Mouse (Mus musculus): Measurements from ENCODE around the gene Col1a2. TPM values are rescaled to one million over a fixed set of nuclear protein-coding genes. Genes with fewer than 3 reads are reported as not detected.

Col1a2 gene
- polyA plus RNA-seq, 1 experiment from 2014 or later = 239 TPM

DNA sequence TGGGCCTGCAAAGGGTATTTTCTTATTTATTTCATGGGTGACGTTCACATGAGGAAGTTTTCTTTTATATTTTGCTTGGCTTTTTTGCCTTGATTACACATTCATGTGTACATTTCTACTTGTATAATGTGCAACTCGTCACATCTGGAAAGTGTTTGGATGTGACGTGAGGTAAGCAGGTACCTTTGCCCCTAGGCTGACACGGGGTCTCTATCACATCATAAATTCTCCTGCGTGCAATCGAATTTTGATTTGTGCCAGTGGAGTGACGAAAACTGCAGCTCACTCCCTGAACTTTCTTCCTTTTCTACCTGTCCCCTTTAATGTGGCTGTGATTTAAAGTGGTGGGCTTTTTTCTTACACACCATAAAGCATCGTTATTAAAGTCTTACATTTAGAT lies 52.5 kb downstream of the Col1a2 start:
- ATAC-seq (ENCODE audit: low FRiP score) = no peak

DNA sequence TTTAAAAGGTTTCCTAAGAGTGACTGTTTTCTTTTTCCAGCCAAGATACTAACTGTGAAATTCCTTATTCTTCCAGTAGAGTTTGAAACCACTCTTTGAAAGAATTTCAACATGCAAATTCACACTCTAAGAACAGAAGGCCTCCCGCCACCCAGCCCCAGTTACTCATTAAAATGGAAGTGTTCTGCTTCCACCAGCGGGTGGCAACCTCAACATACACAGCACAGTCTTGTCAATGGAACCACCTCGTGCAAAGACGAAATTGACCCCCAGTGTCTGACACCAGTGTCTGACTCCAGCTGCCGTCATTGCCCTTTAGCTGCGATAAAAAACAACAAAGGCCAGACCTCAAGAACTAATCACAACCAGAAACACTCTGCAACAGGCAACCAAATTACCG lies 53.1 kb downstream of the Col1a2 start:
- no peak for ATAC-seq (ENCODE audit: low FRiP score)
- H3K4me2 ChIP-seq = no peak overlapping the region
- WGBS = 6% methylated on average over 7 of the region's 7 CpGs
- no peaks in the 10 kb centered on the region for H3K36me3 ChIP-seq
- no peak overlapping the region for H3K9ac ChIP-seq (replicated peaks)
- H3K27me3 ChIP-seq (replicated peaks) = no peaks in the 10 kb centered on the region
- no peak overlapping the region for H3K27ac ChIP-seq (replicated peaks)
- H3K4me3 ChIP-seq (replicated peaks) = no peak overlapping the region
- no peaks in the 10 kb centered on the region for H3K9me3 ChIP-seq (replicated peaks)
- peaks cover 4% of the 10 kb centered on the region; the same call in 1 of the 2 replicates for H3K4me1 ChIP-seq

More for the DNA sequence above, 52.5 kb downstream of the Col1a2 start:
- Histone ChIP-seq H3K4me2 (no peak overlapping the region), H3K27me3 (replicated peaks) (no peaks in the 10 kb centered on the region), H3K4me3 (replicated peaks) (no peak overlapping the region), H3K4me1 (peaks cover 4% of the 10 kb centered on the region; the same call in 1 of the 2 replicates), H3K36me3 (no peaks in the 10 kb centered on the region), H3K9ac (replicated peaks) (no peak overlapping the region), H3K9me3 (replicated peaks) (no peaks in the 10 kb centered on the region), H3K27ac (replicated peaks) (no peak overlapping the region)
- WGBS = 63% methylated on average over 8 of the region's 8 CpGs

DNA sequence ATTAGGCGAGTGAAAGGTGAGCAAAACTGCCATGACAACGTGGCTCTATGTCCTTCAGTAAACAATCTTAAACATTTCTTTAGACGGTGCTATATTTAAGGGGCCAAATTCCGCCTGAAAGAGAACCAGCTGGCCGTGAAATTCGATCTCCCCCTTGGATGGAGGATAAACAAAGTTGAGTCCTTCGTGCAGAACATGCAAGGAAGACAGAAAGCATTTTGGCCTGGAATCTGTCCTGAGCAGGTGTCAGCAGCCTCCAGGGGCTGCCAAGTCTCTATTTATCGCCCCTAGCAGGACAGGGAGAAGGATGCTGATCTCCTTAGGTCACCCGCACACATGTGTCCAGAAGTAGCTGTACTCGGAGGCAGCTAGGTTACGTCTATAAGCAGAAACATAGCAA lies 56.5 kb downstream of the Col1a2 start:
- H3K27ac ChIP-seq (replicated peaks) = no peak overlapping the region
- no peak overlapping the region for H3K4me3 ChIP-seq (replicated peaks)
- H3K27me3 ChIP-seq (replicated peaks) = no peaks in the 10 kb centered on the region
- H3K4me1 ChIP-seq = no peaks in the 10 kb centered on the region
- 35% methylated on average over 11 of the region's 11 CpGs for WGBS
- ATAC-seq (ENCODE audit: low FRiP score) = no peak
- no peaks in the 10 kb centered on the region for H3K9me3 ChIP-seq (replicated peaks)
- no peak overlapping the region for H3K4me2 ChIP-seq
- H3K9ac ChIP-seq (replicated peaks) = no peak overlapping the region
- no peaks in the 10 kb centered on the region for H3K36me3 ChIP-seq

DNA sequence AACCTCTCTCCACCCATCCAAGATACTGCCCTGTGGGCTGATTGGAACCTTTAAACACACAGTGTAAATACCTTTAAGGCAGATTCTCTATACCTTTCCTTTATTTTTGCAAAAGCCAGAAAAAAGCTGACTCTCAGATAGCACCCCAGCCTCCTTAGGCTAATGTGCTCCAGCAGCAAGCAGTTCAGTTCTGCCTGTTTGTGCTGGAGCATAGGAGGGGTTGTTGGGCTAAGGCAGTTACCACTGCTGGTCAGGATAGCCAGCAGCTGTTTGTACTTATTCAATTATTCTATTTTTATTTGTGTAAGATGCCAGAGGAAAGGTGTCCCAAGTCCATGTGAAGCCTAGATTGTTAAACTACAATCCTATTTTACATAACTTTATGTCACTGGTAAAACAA lies 57.0 kb downstream of the Col1a2 start:
- H3K4me2 ChIP-seq = no peak overlapping the region
- H3K4me3 ChIP-seq (replicated peaks) = no peak overlapping the region
- no peak overlapping the region for H3K9ac ChIP-seq (replicated peaks)
- H3K9me3 ChIP-seq (replicated peaks) = no peaks in the 10 kb centered on the region
- no peak for ATAC-seq (ENCODE audit: low FRiP score)
- H3K27me3 ChIP-seq (replicated peaks) = no peaks in the 10 kb centered on the region
- H3K4me1 ChIP-seq = no peaks in the 10 kb centered on the region
- H3K27ac ChIP-seq (replicated peaks) = no peak overlapping the region
- H3K36me3 ChIP-seq = no peaks in the 10 kb centered on the region

DNA sequence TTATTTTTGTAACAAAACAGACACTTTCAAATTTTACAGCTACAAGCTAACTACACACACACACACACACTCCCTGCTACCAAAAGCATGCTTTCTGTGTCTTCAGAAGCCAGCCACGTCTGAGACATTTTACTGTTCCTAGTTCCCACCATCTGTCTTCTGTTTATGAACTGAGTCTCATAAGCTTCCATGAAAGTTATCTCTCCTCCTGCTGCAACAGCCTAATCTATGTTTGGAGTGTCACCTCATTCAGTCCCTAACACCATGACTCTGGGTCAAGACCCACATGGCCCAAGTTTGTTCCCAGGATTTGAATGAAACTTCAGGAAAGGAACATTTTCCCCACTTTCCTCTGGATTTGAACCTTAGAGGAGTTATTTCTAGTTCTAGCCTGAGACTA lies 57.8 kb downstream of the Col1a2 start:
- 48% methylated on average over 1 of the region's 1 CpGs for WGBS

DNA sequence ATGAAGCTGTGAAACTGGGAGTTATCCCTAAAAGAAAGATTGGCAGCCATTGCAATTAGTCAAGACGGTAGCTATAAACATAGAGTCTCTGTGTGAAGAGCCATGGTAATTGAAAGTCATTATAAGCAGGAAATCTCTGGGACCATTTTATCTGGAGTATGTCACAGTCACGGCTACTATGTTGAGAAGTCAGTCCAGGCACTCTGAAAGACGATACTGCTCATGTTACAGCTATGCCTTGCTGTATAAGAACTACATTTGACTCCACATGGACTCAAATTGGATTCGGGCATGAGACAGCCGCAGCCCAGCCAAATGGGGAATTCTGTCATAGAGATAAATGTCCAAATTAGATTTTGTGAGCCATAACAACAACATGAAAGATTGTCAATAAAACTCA lies 58.9 kb downstream of the Col1a2 start:
- no peaks in the 10 kb centered on the region for H3K4me1 ChIP-seq

More for the DNA sequence above, 57.8 kb downstream of the Col1a2 start:
- Histone ChIP-seq H3K9me3 (replicated peaks) (no peaks in the 10 kb centered on the region), H3K4me3 (replicated peaks) (no peak overlapping the region), H3K4me2 (no peak overlapping the region), H3K27ac (replicated peaks) (no peak overlapping the region), H3K9ac (replicated peaks) (no peak overlapping the region), H3K4me1 (no peaks in the 10 kb centered on the region), H3K36me3 (no peaks in the 10 kb centered on the region), H3K27me3 (replicated peaks) (no peaks in the 10 kb centered on the region)
- ATAC-seq (ENCODE audit: low FRiP score) = no peak

DNA sequence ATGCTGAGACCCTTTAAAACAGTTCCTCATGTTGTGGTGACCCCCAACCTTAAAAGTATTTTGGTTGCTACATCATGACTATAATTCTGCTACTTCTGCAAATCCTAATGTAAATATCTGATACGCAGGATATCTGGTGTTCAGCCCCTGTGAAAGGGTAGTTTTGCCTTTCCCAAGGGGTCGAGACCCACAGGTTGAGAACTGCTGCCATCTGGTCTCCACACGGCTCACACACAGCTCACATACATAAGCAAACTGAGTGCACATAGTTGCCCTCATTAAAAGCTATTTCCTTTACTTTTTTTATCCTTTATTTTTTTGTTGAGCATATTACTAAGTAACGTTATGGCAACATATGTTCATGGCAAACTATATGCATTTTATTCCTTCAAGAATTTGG lies 65.8 kb downstream of the Col1a2 start:
- H3K4me2 ChIP-seq = no peak overlapping the region
- H3K9me3 ChIP-seq (replicated peaks) = no peaks in the 10 kb centered on the region
- WGBS = 76% methylated on average over 4 of the region's 4 CpGs
- ATAC-seq (ENCODE audit: low FRiP score) = no peak
- no peaks in the 10 kb centered on the region for H3K36me3 ChIP-seq
- no peak overlapping the region for H3K9ac ChIP-seq (replicated peaks)
- no peaks in the 10 kb centered on the region for H3K4me1 ChIP-seq
- H3K27ac ChIP-seq (replicated peaks) = no peak overlapping the region
- H3K27me3 ChIP-seq (replicated peaks) = no peaks in the 10 kb centered on the region
- no peak overlapping the region for H3K4me3 ChIP-seq (replicated peaks)

More for the DNA sequence above, 58.9 kb downstream of the Col1a2 start:
- Histone ChIP-seq H3K4me2 (no peak overlapping the region), H3K9me3 (replicated peaks) (no peaks in the 10 kb centered on the region), H3K36me3 (no peaks in the 10 kb centered on the region), H3K9ac (replicated peaks) (no peak overlapping the region), H3K27ac (replicated peaks) (no peak overlapping the region), H3K4me3 (replicated peaks) (no peak overlapping the region), H3K27me3 (replicated peaks) (no peaks in the 10 kb centered on the region)
- 81% methylated on average over 5 of the region's 5 CpGs for whole genome bisulfite sequencing
- no peak for ATAC-seq (ENCODE audit: low FRiP score)

DNA sequence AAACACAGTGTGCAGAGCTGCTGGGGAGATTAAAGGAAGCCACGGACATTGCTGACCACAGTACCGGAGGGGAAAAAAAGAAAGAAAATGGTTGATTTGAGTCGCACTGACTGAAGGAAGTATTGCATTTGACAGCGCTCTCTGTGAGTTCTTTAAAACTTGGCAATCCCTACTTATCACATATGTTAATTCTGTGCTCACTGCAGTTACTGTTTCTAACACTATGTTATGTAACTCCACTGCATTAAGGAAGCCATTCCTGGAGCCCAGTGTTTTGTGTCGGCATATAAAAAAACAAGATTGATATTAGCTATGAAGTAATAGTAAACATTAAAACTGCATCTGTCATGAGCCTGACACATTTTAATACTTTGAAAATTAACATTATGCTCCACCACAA lies 73.1 kb downstream of the Col1a2 start:
- H3K4me3 ChIP-seq (replicated peaks) = no peak overlapping the region
- H3K36me3 ChIP-seq = no peaks in the 10 kb centered on the region
- H3K4me1 ChIP-seq = no peaks in the 10 kb centered on the region
- H3K27me3 ChIP-seq (replicated peaks) = no peaks in the 10 kb centered on the region
- H3K27ac ChIP-seq (replicated peaks) = no peak overlapping the region
- H3K4me2 ChIP-seq = no peak overlapping the region
- H3K9me3 ChIP-seq (replicated peaks) = no peaks in the 10 kb centered on the region
- no peak overlapping the region for H3K9ac ChIP-seq (replicated peaks)
- no peak for ATAC-seq (ENCODE audit: low FRiP score)
- WGBS = 64% methylated on average over 5 of the region's 5 CpGs

DNA sequence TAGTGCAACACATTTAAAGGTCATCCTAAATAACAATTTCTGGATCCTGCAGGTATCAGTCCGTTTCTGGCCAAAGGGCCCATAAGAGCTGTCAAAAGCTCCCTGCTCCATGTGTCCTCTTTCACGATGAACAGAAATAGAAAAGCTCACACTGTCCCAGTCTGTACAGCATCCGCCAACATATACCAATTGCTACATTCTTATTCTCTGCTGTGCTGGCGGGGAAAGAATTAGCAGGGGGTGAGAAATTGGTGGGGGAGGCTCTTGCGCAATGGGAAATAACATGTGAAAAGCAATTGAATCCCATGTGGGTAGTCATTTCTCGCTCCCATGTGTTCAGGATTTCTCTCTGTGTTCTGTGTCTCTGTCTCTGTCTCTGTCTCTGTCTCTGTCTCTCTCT lies 73.7 kb downstream of the Col1a2 start:
- Histone ChIP-seq H3K27ac (replicated peaks) (no peak overlapping the region), H3K4me3 (replicated peaks) (no peak overlapping the region), H3K36me3 (no peaks in the 10 kb centered on the region), H3K4me2 (no peak overlapping the region), H3K4me1 (no peaks in the 10 kb centered on the region), H3K27me3 (replicated peaks) (no peaks in the 10 kb centered on the region), H3K9ac (replicated peaks) (no peak overlapping the region), H3K9me3 (replicated peaks) (no peaks in the 10 kb centered on the region)
- no peak for ATAC-seq (ENCODE audit: low FRiP score)
- 77% methylated on average over 6 of the region's 6 CpGs for WGBS

DNA sequence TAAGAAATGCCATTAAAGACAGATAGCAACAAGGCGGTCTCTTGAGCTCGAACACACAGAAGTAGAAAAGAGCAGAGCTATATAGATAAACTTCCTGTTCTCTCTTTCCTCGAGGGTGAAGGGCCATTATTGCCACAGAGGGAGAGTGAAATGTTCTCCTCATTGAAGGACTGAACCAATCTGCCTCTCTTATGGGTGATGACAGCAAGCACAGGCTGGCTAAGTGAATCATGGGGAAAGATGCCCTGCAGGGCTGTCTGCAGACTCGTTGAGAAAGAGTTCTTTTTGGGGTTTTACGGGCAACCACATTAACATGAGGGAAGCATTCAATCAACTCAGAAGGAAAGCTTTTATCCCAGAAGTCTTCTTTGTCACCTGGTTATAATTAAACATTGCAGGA lies 75.0 kb downstream of the Col1a2 start:
- Histone ChIP-seq H3K4me1 (no peaks in the 10 kb centered on the region), H3K9me3 (replicated peaks) (no peaks in the 10 kb centered on the region), H3K36me3 (no peaks in the 10 kb centered on the region), H3K27me3 (replicated peaks) (no peaks in the 10 kb centered on the region), H3K4me3 (replicated peaks) (no peak overlapping the region), H3K9ac (replicated peaks) (no peak overlapping the region), H3K27ac (replicated peaks) (no peak overlapping the region), H3K4me2 (no peak overlapping the region)
- 52% methylated on average over 5 of the region's 5 CpGs for WGBS
- ATAC-seq (ENCODE audit: low FRiP score) = no peak

DNA sequence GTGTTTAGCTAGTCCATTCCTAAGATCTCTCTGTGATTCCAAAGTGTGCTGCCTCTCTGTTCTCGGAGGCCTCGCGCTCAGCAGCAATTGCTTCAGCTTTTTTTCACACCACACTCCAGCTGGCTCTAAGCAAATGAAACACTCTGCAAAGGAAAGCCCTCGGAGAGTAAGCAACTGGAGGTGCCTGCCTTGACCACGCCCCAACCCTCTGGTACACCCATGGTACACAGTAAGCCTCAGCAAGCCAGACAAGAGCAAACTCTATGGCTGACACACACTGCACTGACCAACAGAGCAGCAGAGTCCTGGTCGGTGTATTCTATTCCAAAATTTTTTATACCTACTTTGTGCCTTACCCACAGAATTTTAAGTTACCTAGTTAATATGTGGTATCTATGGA lies 78.9 kb downstream of the Col1a2 start:
- H3K9me3 ChIP-seq (replicated peaks) = no peaks in the 10 kb centered on the region
- ATAC-seq (ENCODE audit: low FRiP score) = no peak
- H3K27me3 ChIP-seq (replicated peaks) = no peaks in the 10 kb centered on the region
- H3K4me3 ChIP-seq (replicated peaks) = no peak overlapping the region
- H3K4me1 ChIP-seq = no peaks in the 10 kb centered on the region
- 40% methylated on average over 6 of the region's 6 CpGs for WGBS
- no peak overlapping the region for H3K9ac ChIP-seq (replicated peaks)
- no peak overlapping the region for H3K4me2 ChIP-seq
- H3K27ac ChIP-seq (replicated peaks) = no peak overlapping the region
- H3K36me3 ChIP-seq = no peaks in the 10 kb centered on the region

DNA sequence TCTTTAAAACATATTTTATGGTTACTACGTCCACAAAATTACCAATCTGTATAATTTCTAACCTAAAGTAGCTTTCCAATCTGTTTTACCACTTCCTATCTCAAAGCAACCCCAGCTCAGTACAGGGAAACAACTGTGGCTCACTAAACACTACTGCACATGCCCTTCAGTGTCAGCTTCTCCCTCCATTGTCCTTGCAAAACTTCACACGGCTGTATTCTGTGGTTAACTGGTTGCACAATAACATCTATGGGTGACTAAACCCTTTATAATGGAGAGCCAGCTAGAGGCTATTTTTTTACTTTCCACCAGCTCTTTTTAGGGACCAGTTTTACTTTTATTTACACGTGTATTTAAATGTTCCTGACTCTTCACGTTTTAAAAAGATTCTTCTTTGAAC lies 83.3 kb downstream of the Col1a2 start:
- Histone ChIP-seq H3K27ac (replicated peaks) (no peak overlapping the region), H3K9ac (replicated peaks) (no peak overlapping the region), H3K27me3 (replicated peaks) (no peaks in the 10 kb centered on the region), H3K9me3 (replicated peaks) (no peaks in the 10 kb centered on the region), H3K36me3 (no peaks in the 10 kb centered on the region), H3K4me2 (no peak overlapping the region), H3K4me3 (replicated peaks) (no peak overlapping the region), H3K4me1 (no peaks in the 10 kb centered on the region)
- WGBS = 69% methylated on average over 4 of the region's 4 CpGs
- no peak for ATAC-seq (ENCODE audit: low FRiP score)

DNA sequence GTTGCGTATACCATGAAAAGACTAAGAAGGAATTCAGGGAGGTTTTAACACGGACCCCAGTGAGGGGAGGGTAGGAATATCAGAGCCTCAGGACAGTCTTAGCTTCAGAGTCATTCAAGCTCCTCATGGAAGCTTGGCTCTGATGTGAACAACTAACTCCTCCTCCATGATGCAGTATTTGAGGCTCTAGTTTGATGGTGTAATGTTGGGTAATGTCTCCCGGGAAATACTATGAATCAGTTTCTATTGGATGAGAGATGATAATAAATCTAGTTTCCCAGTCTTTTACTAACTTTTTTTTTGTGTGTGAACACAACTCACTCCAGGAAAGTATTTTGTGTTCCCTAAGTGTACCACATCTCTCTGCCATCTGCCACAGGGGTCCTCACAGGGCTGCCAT lies 84.1 kb downstream of the Col1a2 start:
- Histone ChIP-seq H3K27ac (replicated peaks) (no peak overlapping the region), H3K36me3 (no peaks in the 10 kb centered on the region), H3K27me3 (replicated peaks) (no peaks in the 10 kb centered on the region), H3K9me3 (replicated peaks) (no peaks in the 10 kb centered on the region), H3K9ac (replicated peaks) (no peak overlapping the region), H3K4me3 (replicated peaks) (no peak overlapping the region), H3K4me1 (no peaks in the 10 kb centered on the region), H3K4me2 (no peak overlapping the region)
- WGBS = 94% methylated on average over 3 of the region's 3 CpGs
- no peak for ATAC-seq (ENCODE audit: low FRiP score)
